Mouse (Mus musculus) G1E (cell line): ENCODE measurements around the gene Tmprss4. TPM values are rescaled to one million over a fixed set of nuclear protein-coding genes. Genes with fewer than 3 reads are reported as not detected.

Experiments used
- ATAC-seq: 2 replicates; pipeline ENCODE4 v1.8.0; 2016; ENCODE audit warnings: mild to moderate bottlenecking; ENCODE audit not compliant: insufficient number of reproducible peaks, poor library complexity, low FRiP score, severe bottlenecking; ENCODE audit errors: extremely low read depth
- DNase-seq: peaks from one replicate; pipeline ENCODE4 v3.0.0; 2012; ENCODE audit warnings: low spot score
- H3K27me3 ChIP-seq: 2 replicates; pipeline ENCODE4 v1.6.1; 2012; ENCODE audit warnings: mild to moderate bottlenecking, low read length, inconsistent platforms; ENCODE audit not compliant: insufficient read depth
- H3K36me3 ChIP-seq: replicated peaks from 2 replicates; pipeline ENCODE3; 2012; ENCODE audit warnings: mild to moderate bottlenecking, inconsistent platforms
- H3K4me1 ChIP-seq: 2 replicates; pipeline ENCODE4 v1.6.1; 2012; ENCODE audit warnings: low read depth, low read length, inconsistent platforms, mixed read lengths; ENCODE audit not compliant: insufficient read depth
- H3K4me3 ChIP-seq: 2 replicates; pipeline ENCODE4 v1.5.1; 2012; ENCODE audit warnings: low read depth, mild to moderate bottlenecking, inconsistent platforms, low read length, moderate library complexity, mixed read lengths
- H3K9me3 ChIP-seq: replicated peaks from 2 replicates; pipeline ENCODE4 v1.6.1; 2012; ENCODE audit warnings: inconsistent platforms
- CTCF ChIP-seq: IDR thresholded peaks from 2 replicates; pipeline ENCODE4 v1.5.1; 2012; ENCODE audit warnings: low read depth, low read length, inconsistent platforms, mixed read lengths
- GATA1 ChIP-seq: IDR thresholded peaks from 2 replicates; pipeline ENCODE4 v1.6.1; 2012; ENCODE audit warnings: borderline replicate concordance, low read length, inconsistent platforms, mixed read lengths
- GATA2 ChIP-seq: IDR thresholded peaks from 2 replicates; pipeline ENCODE4 v1.6.1; 2012; ENCODE audit warnings: low read depth, low read length, inconsistent platforms, borderline replicate concordance
- POLR2AphosphoS5 ChIP-seq: IDR thresholded peaks from 2 replicates; pipeline ENCODE4 v1.6.1; 2012; ENCODE audit warnings: low read depth, low read length, inconsistent platforms; ENCODE audit not compliant: insufficient replicate concordance
- TAL1 ChIP-seq: conservative IDR thresholded peaks from 2 replicates; pipeline ENCODE4 v1.6.1; 2012; ENCODE audit warnings: low read depth, low read length, inconsistent platforms, mixed read lengths
- polyA plus RNA-seq: library from polyadenylated mRNA; stranded (reverse); fragments of >175 nt; gene quantifications from 2 replicates; pipeline ENCODE4 v1.2.3, GENCODE M21; 2012
- total RNA-seq, 2 experiments: library from RNA; stranded (forward) in 1 of 2; stranded (reverse) in 1 of 2; fragments of 200-1000 nt in 1 of 2; fragments of >200 nt in 1 of 2; fragmentation: Nextera tagmentation in 1 of 2; gene quantifications; 2 replicates each; pipeline ENCODE4 v1.2.3; 2014 to 2017

Gene Tmprss4
- total and polyA plus RNA-seq, 3 experiments = 0.11 TPM; not detected in 2

DNA sequence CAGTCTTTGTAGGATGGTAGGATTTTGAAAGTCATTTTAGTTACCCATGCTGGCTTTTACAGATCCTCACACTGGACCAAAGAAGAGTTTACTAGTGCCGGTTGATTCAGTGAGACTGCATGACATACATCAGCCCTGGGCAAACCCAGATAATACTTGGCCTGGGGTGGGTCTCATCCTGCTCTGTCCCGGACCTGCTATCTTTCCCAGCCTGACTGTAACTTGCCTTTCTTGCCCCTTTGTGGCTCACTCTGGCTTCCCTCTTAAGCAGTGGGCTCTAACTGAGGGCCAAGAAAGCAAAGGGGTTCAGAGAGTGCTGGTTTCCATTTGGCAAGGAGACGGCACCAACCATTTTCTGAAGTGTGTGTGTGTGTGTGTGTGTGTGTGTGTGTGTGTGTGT, 15.8 kb upstream of the Tmprss4 start:
- H3K4me1 ChIP-seq = peaks cover under 1% of the 10 kb centered on the region; the same call in 1 of the 2 replicates
- no peaks in the 10 kb centered on the region for H3K27me3 ChIP-seq
- no peaks in the 10 kb centered on the region for H3K9me3 ChIP-seq
- H3K4me3 ChIP-seq = no peak overlapping the region
- no peaks in the 10 kb centered on the region for H3K36me3 ChIP-seq
- TF ChIP-seq GATA2 = no peak
- TF ChIP-seq GATA1 = no peak
- TF ChIP-seq CTCF = no peak
- TF ChIP-seq POLR2AphosphoS5 = no peak
- TF ChIP-seq TAL1 = no peak
- ATAC-seq (no peak), DNase-seq (no peak)

- no peaks in the 10 kb centered on the region for H3K4me1 ChIP-seq
- no peaks in the 10 kb centered on the region for H3K36me3 ChIP-seq
- ATAC-seq (no peak), DNase-seq (no peak)
- H3K4me3 ChIP-seq = no peak overlapping the region
- no peaks in the 10 kb centered on the region for H3K27me3 ChIP-seq
- TF ChIP-seq GATA2 = no peak
- TF ChIP-seq CTCF = no peak
- no peak for TF ChIP-seq GATA1
- no peak for TF ChIP-seq TAL1
- H3K9me3 ChIP-seq = no peaks in the 10 kb centered on the region
Measured at GRCm38 (mm10) chr9:45215526-45216179, 11.8 kb upstream of the Tmprss4 start.

GRCm38 (mm10) chr9:45212001-45212400, 8.1 kb upstream of the Tmprss4 start:
- TF ChIP-seq GATA2 (no peak), POLR2AphosphoS5 (no peak), TAL1 (no peak), CTCF (no peak), GATA1 (no peak)
- DNase-seq (no peak), ATAC-seq (no peak)
- Histone ChIP-seq H3K9me3 (no peaks in the 10 kb centered on the region), H3K4me1 (no peaks in the 10 kb centered on the region), H3K36me3 (no peaks in the 10 kb centered on the region), H3K27me3 (no peaks in the 10 kb centered on the region), H3K4me3 (no peak overlapping the region)

GRCm38 (mm10) chr9:45207015-45207743, 3.3 kb upstream of the Tmprss4 start:
- Histone ChIP-seq H3K27me3 (no peaks in the 10 kb centered on the region; the same call in 1 of the 2 replicates), H3K36me3 (no peaks in the 10 kb centered on the region), H3K4me1 (no peaks in the 10 kb centered on the region), H3K4me3 (no peak overlapping the region), H3K9me3 (no peaks in the 10 kb centered on the region)
- ATAC-seq (no peak), DNase-seq (no peak)
- TF ChIP-seq GATA2 (no peak), GATA1 (no peak), CTCF (no peak), POLR2AphosphoS5 (no peak), TAL1 (no peak)

DNA sequence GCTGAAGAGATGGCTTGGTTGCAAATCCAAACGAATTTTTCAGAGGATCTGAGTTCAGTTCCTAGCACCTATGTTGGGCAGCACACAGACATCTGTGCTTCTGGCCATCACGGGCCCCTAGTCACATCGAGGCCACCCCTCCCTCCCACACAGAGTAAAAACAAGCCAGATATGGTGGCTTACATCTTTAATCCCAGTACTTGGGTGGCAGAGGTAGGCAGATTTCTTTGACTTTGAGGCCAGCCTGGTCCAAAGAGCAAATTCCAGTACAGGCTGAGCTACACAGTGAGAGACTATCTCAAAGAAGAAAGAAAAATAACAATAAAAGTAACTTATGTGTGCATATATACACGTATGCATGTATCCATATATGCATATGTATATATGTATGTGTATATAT, 2.2 kb upstream of the Tmprss4 start:
- ATAC-seq = no peak
- no peak for DNase-seq
- no peaks in the 10 kb centered on the region; the same call in 1 of the 2 replicates for H3K27me3 ChIP-seq

GRCm38 (mm10) chr9:45205143-45205542, 1.3 kb upstream of the Tmprss4 start:
- no peak for ATAC-seq
- H3K9me3 ChIP-seq = no peaks in the 10 kb centered on the region
- H3K27me3 ChIP-seq = no peaks in the 10 kb centered on the region; the same call in 1 of the 2 replicates
- no peak for DNase-seq
- TF ChIP-seq GATA1 (no peak), TAL1 (no peak), GATA2 (no peak), CTCF (no peak), POLR2AphosphoS5 (no peak)
- no peaks in the 10 kb centered on the region for H3K4me1 ChIP-seq
- H3K36me3 ChIP-seq = no peaks in the 10 kb centered on the region
- no peak overlapping the region for H3K4me3 ChIP-seq

More for the DNA sequence above, 2.2 kb upstream of the Tmprss4 start:
- Histone ChIP-seq H3K36me3 (no peaks in the 10 kb centered on the region), H3K4me1 (no peaks in the 10 kb centered on the region), H3K4me3 (no peak overlapping the region), H3K9me3 (no peaks in the 10 kb centered on the region)
- TF ChIP-seq GATA2 = no peak
- TF ChIP-seq GATA1 = no peak
- TF ChIP-seq CTCF = no peak
- no peak for TF ChIP-seq POLR2AphosphoS5
- no peak for TF ChIP-seq TAL1
